Mouse (Mus musculus) liver, embryonic 12.5 days (tissue): ENCODE results near the gene Prom2. TPM values are rescaled to one million over a fixed set of nuclear protein-coding genes. Genes with fewer than 3 reads are reported as not detected.

ENCODE experiments used
- ATAC-seq: fragments of 200-750 bp; cut with Nextera tagmentation; 2 replicates; pipeline ENCODE4 v1.8.0; 2017; ENCODE audit warnings: moderate number of reproducible peaks, mild to moderate bottlenecking, moderate library complexity
- H3K27ac ChIP-seq: fragments of 300-500 bp; sonication (generic); 2 replicates; pipeline ENCODE4 v1.5.1; 2016; ENCODE audit warnings: mild to moderate bottlenecking
- H3K27me3 ChIP-seq: fragments of 300-500 bp; sonication (generic); replicated peaks from 2 replicates; pipeline ENCODE4 v1.6.1; 2016; ENCODE audit warnings: mild to moderate bottlenecking, moderate library complexity
- H3K36me3 ChIP-seq: fragments of 300-500 bp; sonication (generic); 2 replicates; pipeline ENCODE4 v1.6.1; 2016; ENCODE audit warnings: mild to moderate bottlenecking, moderate library complexity
- H3K4me1 ChIP-seq: fragments of 300-500 bp; sonication (generic); 2 replicates; pipeline ENCODE4 v1.6.1; 2016
- H3K4me2 ChIP-seq: fragments of 300-500 bp; sonication (generic); 2 replicates; pipeline ENCODE4 v1.6.1; 2016; ENCODE audit warnings: mild to moderate bottlenecking, moderate library complexity
- H3K4me3 ChIP-seq: fragments of 300-500 bp; sonication (generic); 2 replicates; pipeline ENCODE4 v1.5.1; 2016; ENCODE audit warnings: mild to moderate bottlenecking, moderate library complexity
- H3K9ac ChIP-seq: fragments of 300-500 bp; sonication (generic); 2 replicates; pipeline ENCODE4 v1.6.1; 2016; ENCODE audit warnings: mild to moderate bottlenecking, moderate library complexity
- H3K9me3 ChIP-seq: fragments of 300-500 bp; sonication (generic); replicated peaks from 2 replicates; pipeline ENCODE4 v1.6.1; 2016; ENCODE audit warnings: mild to moderate bottlenecking, moderate library complexity
- WGBS: fragments of 180-500 bp; shearing (Covaris S2); methylation state at CpG from one replicate; pipeline ENCODE4 v1.1.7; 2016; ENCODE audit not compliant: insufficient replicate concordance; 5-methylcytosine and 5-hydroxymethylcytosine counted together
- polyA plus RNA-seq: library from polyadenylated mRNA; unstranded; fragments of >200 nt; fragmentation: Nextera tagmentation; extraction: Ambion mirVana; gene quantifications from 2 replicates; pipeline ENCODE4 v1.2.1, GENCODE M21; 2016

Gene Prom2
- polyA plus RNA-seq, 1 experiment from 2014 or later = not detected

- ATAC-seq = peak; percentile 91
- Histone ChIP-seq H3K9me3 (no peaks in the 10 kb centered on the region), H3K9ac (0 out of 2 replicates have a peak overlapping the region, but pooled peaks have one; percentile 28), H3K4me2 (peak overlapping the region; percentile 34), H3K36me3 (no peaks in the 10 kb centered on the region), H3K27me3 (peaks cover 34% of the 10 kb centered on the region), H3K4me1 (peaks cover 14% of the 10 kb centered on the region; the same call in 1 of the 2 replicates), H3K4me3 (no peak overlapping the region), H3K27ac (peak overlapping the region; percentile 72)
- WGBS = 35% methylated on average over 5 of the region's 5 CpGs
These were observed 7.2 kb upstream of the Prom2 start for GRCm38 (mm10) chr2:127548342-127549074.

- no peak overlapping the region for H3K27ac ChIP-seq
- 56% methylated on average over 2 of the region's 2 CpGs for WGBS
- peaks cover 92% of the 10 kb centered on the region for H3K27me3 ChIP-seq
- no peak overlapping the region for H3K4me3 ChIP-seq
- H3K9me3 ChIP-seq = no peaks in the 10 kb centered on the region
- H3K9ac ChIP-seq = no peak overlapping the region
- H3K4me2 ChIP-seq = no peak overlapping the region
- ATAC-seq = no peak
- no peaks in the 10 kb centered on the region for H3K36me3 ChIP-seq
- 0 out of 2 replicates have a peak, but pooled peaks cover 5% of the 10 kb centered on the region for H3K4me1 ChIP-seq
These were observed 430 bp upstream of the Prom2 start for GRCm38 (mm10) chr2:127541697-127542096.

- no peak for ATAC-seq
- H3K36me3 ChIP-seq = no peaks in the 10 kb centered on the region
- H3K27me3 ChIP-seq = peaks cover 71% of the 10 kb centered on the region
- no peak overlapping the region for H3K4me3 ChIP-seq
- no peak overlapping the region for H3K27ac ChIP-seq
- H3K9me3 ChIP-seq = no peaks in the 10 kb centered on the region
- 0 out of 2 replicates have a peak, but pooled peaks cover 5% of the 10 kb centered on the region for H3K4me1 ChIP-seq
- WGBS = 28% methylated on average over 4 of the region's 4 CpGs
- no peak overlapping the region for H3K9ac ChIP-seq
- H3K4me2 ChIP-seq = no peak overlapping the region
These were observed 1.8 kb downstream of the Prom2 start for GRCm38 (mm10) chr2:127539494-127539893.

- Histone ChIP-seq H3K4me3 (no peak overlapping the region), H3K36me3 (no peaks in the 10 kb centered on the region), H3K4me1 (0 out of 2 replicates have a peak, but pooled peaks cover 5% of the 10 kb centered on the region), H3K4me2 (no peak overlapping the region), H3K9me3 (no peaks in the 10 kb centered on the region), H3K27me3 (peaks cover 54% of the 10 kb centered on the region), H3K27ac (no peak overlapping the region), H3K9ac (no peak overlapping the region)
- no peak for ATAC-seq
- 36% methylated on average over 3 of the region's 3 CpGs for WGBS
These were observed 3.7 kb downstream of the Prom2 start for GRCm38 (mm10) chr2:127537548-127537947.

GRCm38 (mm10) chr2:127535363-127535762, 5.9 kb downstream of the Prom2 start:
- no peak overlapping the region for H3K4me2 ChIP-seq
- H3K4me1 ChIP-seq = no peaks in the 10 kb centered on the region
- H3K27me3 ChIP-seq = peaks cover 39% of the 10 kb centered on the region
- ATAC-seq = no peak
- no peak overlapping the region for H3K27ac ChIP-seq
- no peaks in the 10 kb centered on the region for H3K36me3 ChIP-seq
- WGBS = 53% methylated on average over 9 of the region's 9 CpGs
- no peak overlapping the region for H3K9ac ChIP-seq
- no peaks in the 10 kb centered on the region for H3K9me3 ChIP-seq
- no peak overlapping the region for H3K4me3 ChIP-seq

GRCm38 (mm10) chr2:127532379-127532778, 8.9 kb downstream of the Prom2 start:
- no peaks in the 10 kb centered on the region for H3K4me1 ChIP-seq
- H3K4me3 ChIP-seq = no peak overlapping the region
- 9% methylated on average over 9 of the region's 9 CpGs for WGBS
- no peak overlapping the region for H3K27ac ChIP-seq
- no peaks in the 10 kb centered on the region for H3K36me3 ChIP-seq
- no peaks in the 10 kb centered on the region for H3K9me3 ChIP-seq
- peaks cover 12% of the 10 kb centered on the region; the same call in 1 of the 2 replicates for H3K27me3 ChIP-seq
- H3K4me2 ChIP-seq = no peak overlapping the region
- H3K9ac ChIP-seq = no peak overlapping the region
- no peak for ATAC-seq

GRCm38 (mm10) chr2:127531592-127531991, 9.7 kb downstream of the Prom2 start:
- no peak overlapping the region for H3K9ac ChIP-seq
- H3K9me3 ChIP-seq = no peaks in the 10 kb centered on the region
- no peaks in the 10 kb centered on the region for H3K4me1 ChIP-seq
- H3K4me3 ChIP-seq = no peak overlapping the region
- H3K36me3 ChIP-seq = no peaks in the 10 kb centered on the region
- no peak overlapping the region for H3K4me2 ChIP-seq
- H3K27ac ChIP-seq = no peak overlapping the region
- WGBS = 57% methylated on average over 2 of the region's 2 CpGs
- peaks cover 7% of the 10 kb centered on the region; the same call in 1 of the 2 replicates for H3K27me3 ChIP-seq
- no peak for ATAC-seq

GRCm38 (mm10) chr2:127530418-127530817, 10.8 kb downstream of the Prom2 start:
- H3K36me3 ChIP-seq = no peaks in the 10 kb centered on the region
- WGBS = 47% methylated on average over 3 of the region's 3 CpGs
- H3K4me1 ChIP-seq = peaks cover 5% of the 10 kb centered on the region; the same call in 1 of the 2 replicates

GRCm38 (mm10) chr2:127525004-127525775, 16.1 kb downstream of the Prom2 start:
- 53% methylated on average over 3 of the region's 3 CpGs for WGBS

More at GRCm38 (mm10) chr2:127530418-127530817, 10.8 kb downstream of the Prom2 start:
- Histone ChIP-seq H3K9ac (no peak overlapping the region), H3K27me3 (peaks cover 7% of the 10 kb centered on the region; the same call in 1 of the 2 replicates), H3K9me3 (no peaks in the 10 kb centered on the region), H3K4me2 (no peak overlapping the region), H3K4me3 (no peak overlapping the region), H3K27ac (no peak overlapping the region)
- ATAC-seq = no peak

GRCm38 (mm10) chr2:127523950-127524729, 17.1 kb downstream of the Prom2 start:
- no peaks in the 10 kb centered on the region for H3K36me3 ChIP-seq
- no peaks in the 10 kb centered on the region for H3K9me3 ChIP-seq
- peaks cover 15% of the 10 kb centered on the region; the same call in 1 of the 2 replicates for H3K4me1 ChIP-seq
- ATAC-seq = 0 out of 2 replicates have a peak, but pooled peaks have one; percentile 25
- no peak overlapping the region for H3K4me2 ChIP-seq
- 18% methylated on average over 7 of the region's 7 CpGs for WGBS
- no peak overlapping the region for H3K9ac ChIP-seq
- peaks cover 27% of the 10 kb centered on the region for H3K27me3 ChIP-seq
- H3K4me3 ChIP-seq = no peak overlapping the region
- no peak overlapping the region for H3K27ac ChIP-seq

More at GRCm38 (mm10) chr2:127525004-127525775, 16.1 kb downstream of the Prom2 start:
- Histone ChIP-seq H3K4me2 (no peak overlapping the region), H3K27ac (no peak overlapping the region), H3K36me3 (no peaks in the 10 kb centered on the region), H3K4me3 (no peak overlapping the region), H3K9me3 (no peaks in the 10 kb centered on the region), H3K27me3 (peaks cover 23% of the 10 kb centered on the region), H3K9ac (no peak overlapping the region), H3K4me1 (peaks cover 15% of the 10 kb centered on the region; the same call in 1 of the 2 replicates)
- ATAC-seq = no peak

GRCm38 (mm10) chr2:127522006-127522441, 19.2 kb downstream of the Prom2 start, which contains the start of gene Kcnip3:
TSS of gene Kcnip3 (minus strand) at chr2:127522094.
- ATAC-seq = no peak
- H3K4me3 ChIP-seq = 0 out of 2 replicates have a peak within 1 kb of the TSS, but pooled peaks have one; percentile 5
- H3K27ac ChIP-seq = no peak within 1 kb of the TSS

More at GRCm38 (mm10) chr2:127522006-127522441, 19.2 kb downstream of the Prom2 start, which contains the start of gene Kcnip3:
- Histone ChIP-seq H3K4me2 (peak within 1 kb of the TSS; percentile 27), H3K9ac (no peak within 1 kb of the TSS), H3K9me3 (no peaks in the 10 kb centered on the region), H3K27me3 (peaks cover 33% of the 10 kb centered on the region), H3K36me3 (no peaks in the 10 kb centered on the region), H3K4me1 (peaks cover 15% of the 10 kb centered on the region; the same call in 1 of the 2 replicates)
- 20% methylated on average over 10 of the region's 10 CpGs for WGBS
